Mouse (Mus musculus): ENCODE results near the gene Skap1. TPM values are rescaled to one million over a fixed set of nuclear protein-coding genes. Genes with fewer than 3 reads are reported as not detected.
"Not testable (repeated sequence)": the region's sequence is repeated elsewhere in the genome, so short reads cannot be mapped to it uniquely, and the experiment has no call there.

Skap1 gene
- total and polyA plus RNA-seq, 2 experiments from 2014 or later = 0.11 TPM; not detected in 1

GRCm38 (mm10) chr11:96781425-96781824, 317.0 kb downstream of the Skap1 start:
- no peaks in the 10 kb centered on the region for H3K27me3 ChIP-seq (ENCODE audit: control insufficient read depth, insufficient read depth, low read length)
- TF ChIP-seq CTCF (IDR thresholded peaks at IDR 0.05; ENCODE audit: low read depth) = peak; percentile 38
- no peak for TF ChIP-seq EP300 (IDR thresholded peaks at IDR 0.05; ENCODE audit: low read depth)
- WGBS = 74% methylated on average over 2 of the region's 2 CpGs

GRCm38 (mm10) chr11:96784847-96785246, 320.5 kb downstream of the Skap1 start:
- not testable (repeated sequence) for H3K4me1 ChIP-seq (ENCODE audit: control insufficient read depth, insufficient read depth); ATAC-seq (ENCODE audit: insufficient read depth, low read depth); H3K4me3 ChIP-seq (ENCODE audit: low read depth, low read length); H3K27me3 ChIP-seq (ENCODE audit: control insufficient read depth, insufficient read depth, low read length); H3K27ac ChIP-seq (ENCODE audit: low read depth); H3K9me3 ChIP-seq (replicated peaks; ENCODE audit: control insufficient read depth, low read length); H3K9ac ChIP-seq (replicated peaks; ENCODE audit: low read depth, low read length); DNase-seq (ENCODE audit: low spot score); H3K36me3 ChIP-seq (replicated peaks; ENCODE audit: control insufficient read depth, insufficient read depth, low read length); H3K4me2 ChIP-seq (ENCODE audit: low read depth, low read length)
- TF ChIP-seq CTCF (IDR thresholded peaks at IDR 0.05; ENCODE audit: low read depth) = peak; percentile 58
- 16% methylated on average over 7 of the region's 7 CpGs for WGBS

More at GRCm38 (mm10) chr11:96781425-96781824, 317.0 kb downstream of the Skap1 start:
- no peaks in the 10 kb centered on the region for H3K36me3 ChIP-seq (replicated peaks; ENCODE audit: control insufficient read depth, insufficient read depth, low read length)
- no peak overlapping the region for H3K4me2 ChIP-seq (ENCODE audit: low read depth, low read length)
- H3K9me3 ChIP-seq (replicated peaks; ENCODE audit: control insufficient read depth, low read length) = no peaks in the 10 kb centered on the region
- H3K9ac ChIP-seq (replicated peaks; ENCODE audit: low read depth, low read length) = no peak overlapping the region
- DNase-seq (ENCODE audit: low spot score) (no peak), ATAC-seq (ENCODE audit: insufficient read depth, low read depth) (no peak)
- no peak overlapping the region for H3K4me3 ChIP-seq (ENCODE audit: low read depth, low read length)
- no peak overlapping the region for H3K27ac ChIP-seq (ENCODE audit: low read depth)
- H3K4me1 ChIP-seq (ENCODE audit: control insufficient read depth, insufficient read depth) = peaks cover 4% of the 10 kb centered on the region

- no peaks in the 10 kb centered on the region for H3K9me3 ChIP-seq (replicated peaks; ENCODE audit: control insufficient read depth, low read length)
- H3K36me3 ChIP-seq (replicated peaks; ENCODE audit: control insufficient read depth, insufficient read depth, low read length) = no peaks in the 10 kb centered on the region
- DNase-seq (ENCODE audit: low spot score) (no peak), ATAC-seq (ENCODE audit: insufficient read depth, low read depth) (no peak)
- WGBS = 36% methylated on average over 9 of the region's 9 CpGs
- no peak overlapping the region for H3K9ac ChIP-seq (replicated peaks; ENCODE audit: low read depth, low read length)
- H3K27ac ChIP-seq (ENCODE audit: low read depth) = no peak overlapping the region
- H3K4me1 ChIP-seq (ENCODE audit: control insufficient read depth, insufficient read depth) = peaks cover 10% of the 10 kb centered on the region
- H3K4me3 ChIP-seq (ENCODE audit: low read depth, low read length) = no peak overlapping the region
- TF ChIP-seq CTCF (IDR thresholded peaks at IDR 0.05; ENCODE audit: low read depth) (no peak), EP300 (IDR thresholded peaks at IDR 0.05; ENCODE audit: low read depth) (no peak)
- no peak overlapping the region for H3K4me2 ChIP-seq (ENCODE audit: low read depth, low read length)
- H3K27me3 ChIP-seq (ENCODE audit: control insufficient read depth, insufficient read depth, low read length) = no peaks in the 10 kb centered on the region
Measured at GRCm38 (mm10) chr11:96786731-96787450, 322.5 kb downstream of the Skap1 start.

- Histone ChIP-seq H3K4me3 (ENCODE audit: low read depth, low read length) (peak within 1 kb of the TSS; percentile 98), H3K27me3 (ENCODE audit: control insufficient read depth, insufficient read depth, low read length) (no peaks in the 10 kb centered on the region), H3K4me2 (ENCODE audit: low read depth, low read length) (peak within 1 kb of the TSS; percentile 89), H3K36me3 (replicated peaks; ENCODE audit: control insufficient read depth, insufficient read depth, low read length) (no peaks in the 10 kb centered on the region), H3K9me3 (replicated peaks; ENCODE audit: control insufficient read depth, low read length) (no peaks in the 10 kb centered on the region), H3K9ac (replicated peaks; ENCODE audit: low read depth, low read length) (peak within 1 kb of the TSS; percentile 83), H3K27ac (ENCODE audit: low read depth) (peak within 1 kb of the TSS; percentile 90), H3K4me1 (ENCODE audit: control insufficient read depth, insufficient read depth) (peaks cover 16% of the 10 kb centered on the region)
- DNase-seq (ENCODE audit: low spot score) (peak; percentile 89), ATAC-seq (ENCODE audit: insufficient read depth, low read depth) (peak; percentile 99)
- under 1% methylated on average over 72 of the region's 93 CpGs for WGBS
- TF ChIP-seq CTCF (IDR thresholded peaks at IDR 0.05; ENCODE audit: low read depth) = no peak
- no peak for TF ChIP-seq EP300 (IDR thresholded peaks at IDR 0.05; ENCODE audit: low read depth)
Measured at GRCm38 (mm10) chr11:96788871-96789795, 324.7 kb downstream of the Skap1 start, which contains the start of gene Cbx1. TSS of gene Cbx1 (plus strand) at chr11:96789127.

GRCm38 (mm10) chr11:96789990-96790389, 325.6 kb downstream of the Skap1 start:
- peak overlapping the region; percentile 98 for H3K4me3 ChIP-seq (ENCODE audit: low read depth, low read length)
- H3K4me2 ChIP-seq (ENCODE audit: low read depth, low read length) = peak overlapping the region; percentile 89
- 13% methylated on average over 5 of the region's 5 CpGs for WGBS
- H3K9me3 ChIP-seq (replicated peaks; ENCODE audit: control insufficient read depth, low read length) = no peaks in the 10 kb centered on the region
- H3K9ac ChIP-seq (replicated peaks; ENCODE audit: low read depth, low read length) = peak overlapping the region; percentile 83
- ATAC-seq (ENCODE audit: insufficient read depth, low read depth) (no peak), DNase-seq (ENCODE audit: low spot score) (peak; percentile 20)
- H3K36me3 ChIP-seq (replicated peaks; ENCODE audit: control insufficient read depth, insufficient read depth, low read length) = no peaks in the 10 kb centered on the region
- peak overlapping the region; percentile 90 for H3K27ac ChIP-seq (ENCODE audit: low read depth)
- H3K27me3 ChIP-seq (ENCODE audit: control insufficient read depth, insufficient read depth, low read length) = no peaks in the 10 kb centered on the region
- TF ChIP-seq EP300 (IDR thresholded peaks at IDR 0.05; ENCODE audit: low read depth) (no peak), CTCF (IDR thresholded peaks at IDR 0.05; ENCODE audit: low read depth) (no peak)
- H3K4me1 ChIP-seq (ENCODE audit: control insufficient read depth, insufficient read depth) = peaks cover 16% of the 10 kb centered on the region

All from heart, postnatal 0 days (tissue).